Mouse (Mus musculus) olfactory bulb, adult 2 months (tissue): ENCODE results near the gene Sacm1l. TPM values are rescaled to one million over a fixed set of nuclear protein-coding genes. Genes with fewer than 3 reads are reported as not detected.

Experiments used
- H3K27ac ChIP-seq: fragments of 200-500 bp; 2 replicates; pipeline ENCODE4 v1.5.1; 2012; ENCODE audit warnings: low read depth, low read length; ENCODE audit not compliant: insufficient read depth
- H3K4me1 ChIP-seq: fragments of 200-500 bp; 2 replicates; pipeline ENCODE4 v1.6.1; 2012; ENCODE audit warnings: low read length; ENCODE audit not compliant: control insufficient read depth, insufficient read depth
- H3K4me3 ChIP-seq: fragments of 200-500 bp; 2 replicates; pipeline ENCODE4 v1.5.1; 2012; ENCODE audit warnings: mild to moderate bottlenecking, low read depth, low read length, moderate library complexity; ENCODE audit not compliant: insufficient read depth
- CTCF ChIP-seq: fragments of 200-500 bp; IDR thresholded peaks from 2 replicates; pipeline ENCODE4 v1.5.1; 2012; ENCODE audit warnings: low read depth, mild to moderate bottlenecking, low read length, moderate library complexity; ENCODE audit not compliant: insufficient read depth
- POLR2A ChIP-seq: fragments of 200-500 bp; IDR thresholded peaks from 2 replicates; pipeline ENCODE4 v1.6.1; 2012; ENCODE audit warnings: mild to moderate bottlenecking, low read depth, low read length, moderate library complexity; ENCODE audit not compliant: insufficient read depth
- WGBS: fragments of 180-500 bp; shearing (Covaris S2); methylation state at CpG from one replicate; pipeline ENCODE4 v1.1.7; 2018; 5-methylcytosine and 5-hydroxymethylcytosine counted together
- polyA plus RNA-seq: library from polyadenylated mRNA; stranded (reverse); fragments of >200 nt; gene quantifications from 2 replicates; pipeline ENCODE4 v1.2.4, GENCODE M21; 2012; ENCODE audit warnings: low replicate concordance; ENCODE audit not compliant: missing spikeins, insufficient read depth, insufficient read length

Gene Sacm1l
- polyA plus RNA-seq: not detected in 2 replicates

- Histone ChIP-seq H3K4me3 (peak within 1 kb of the TSS; percentile 97), H3K27ac (peak within 1 kb of the TSS; percentile 99), H3K4me1 (no peaks in the 10 kb centered on the region)
- TF ChIP-seq POLR2A: peak; percentile 61; the same call in 1 of the 2 replicates
- no peak for TF ChIP-seq CTCF
- under 1% methylated on average over 79 of the region's 79 CpGs for WGBS
These were observed at the start of gene Sacm1l for GRCm38 (mm10) chr9:123529392-123530157. Gene Sacm1l, plus strand, starts transcription at chr9:123529759.

GRCm38 (mm10) chr9:123479876-123480252, 49.7 kb upstream of the Sacm1l start:
- H3K27ac ChIP-seq: no peak overlapping the region
- H3K4me1 ChIP-seq: peaks cover 10% of the 10 kb centered on the region
- peak overlapping the region; percentile 58; the same call in 1 of the 2 replicates for H3K4me3 ChIP-seq
- TF ChIP-seq POLR2A (no peak), CTCF (no peak)
- WGBS: 92% methylated on average over 8 of the region's 8 CpGs

GRCm38 (mm10) chr9:123480253-123480921, 49.2 kb upstream of the Sacm1l start:
- H3K27ac ChIP-seq: no peak overlapping the region
- H3K4me3 ChIP-seq: peak overlapping the region; percentile 58; the same call in 1 of the 2 replicates
- H3K4me1 ChIP-seq: peaks cover 10% of the 10 kb centered on the region
- WGBS: 78% methylated on average over 18 of the region's 18 CpGs
- no peak for TF ChIP-seq CTCF
- TF ChIP-seq POLR2A: no peak

DNA sequence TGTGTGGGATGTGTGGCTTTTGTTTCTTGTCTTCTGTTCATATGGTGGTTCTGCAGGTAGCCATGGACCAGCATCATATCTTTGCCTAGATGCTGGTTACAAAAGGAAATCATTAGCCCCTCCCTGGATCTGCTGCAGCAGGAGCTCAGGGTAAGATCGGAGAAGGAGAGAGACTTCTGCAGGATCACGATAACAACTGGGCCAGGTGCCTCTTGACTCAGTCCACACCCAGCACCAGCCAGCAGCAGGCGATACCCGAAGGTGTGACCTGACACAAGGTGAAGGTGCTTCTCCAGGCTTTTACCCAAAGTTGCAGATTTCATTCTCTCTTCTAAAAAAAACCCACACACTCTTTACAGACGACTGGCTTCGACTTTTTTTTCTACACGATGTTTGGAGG, 48.4 kb upstream of the Sacm1l start:
- peaks cover 10% of the 10 kb centered on the region for H3K4me1 ChIP-seq
- TF ChIP-seq CTCF (no peak), POLR2A (no peak)
- WGBS: 54% methylated on average over 7 of the region's 7 CpGs
- H3K4me3 ChIP-seq: no peak overlapping the region
- no peak overlapping the region for H3K27ac ChIP-seq

DNA sequence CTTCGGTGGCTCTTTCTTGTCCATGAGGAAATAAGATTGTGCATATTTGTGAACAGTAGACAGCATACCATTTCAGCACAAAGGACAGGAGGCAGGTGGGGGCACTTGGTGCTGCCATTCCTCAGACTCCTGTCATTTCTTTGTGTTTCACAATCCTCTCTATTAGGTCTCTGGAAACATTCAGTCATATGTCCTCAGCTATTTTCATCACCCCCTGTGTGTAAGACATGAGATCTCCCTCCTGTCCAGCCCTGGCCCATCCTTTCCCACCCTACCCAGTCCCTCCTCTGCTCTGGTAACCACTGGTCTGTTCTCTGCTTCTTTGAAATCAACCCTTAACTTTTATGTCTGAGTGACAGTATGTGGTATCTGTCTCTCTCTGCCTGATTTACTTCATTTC, 46.0 kb upstream of the Sacm1l start:
- TF ChIP-seq POLR2A: no peak
- no peak for TF ChIP-seq CTCF
- no peak overlapping the region for H3K4me3 ChIP-seq
- H3K27ac ChIP-seq: no peak overlapping the region
- 86% methylated on average over 1 of the region's 1 CpGs for WGBS
- H3K4me1 ChIP-seq: peaks cover 10% of the 10 kb centered on the region; the same call in 1 of the 2 replicates

DNA sequence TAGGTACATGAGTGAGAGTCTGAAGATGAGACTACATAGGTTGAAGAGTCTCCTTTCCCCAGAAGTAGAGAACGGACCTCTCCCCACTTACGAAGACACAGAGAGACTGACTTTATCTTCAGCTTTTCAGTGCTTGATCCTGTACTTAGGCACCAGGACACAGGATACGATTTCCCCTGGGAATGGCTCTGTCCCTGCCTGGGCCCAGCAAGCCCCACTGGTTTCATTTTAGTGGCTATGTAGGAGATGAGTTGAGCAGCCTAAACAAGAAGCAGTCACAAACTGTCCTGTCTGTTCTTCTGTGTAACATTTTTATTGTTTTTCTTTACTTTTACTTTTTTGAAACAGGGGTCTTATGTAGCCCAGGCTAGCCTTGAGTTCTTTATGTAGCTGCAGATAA, 44.7 kb upstream of the Sacm1l start:
- Histone ChIP-seq H3K4me1 (peaks cover 5% of the 10 kb centered on the region; the same call in 1 of the 2 replicates), H3K4me3 (no peak overlapping the region), H3K27ac (no peak overlapping the region)
- TF ChIP-seq POLR2A (no peak), CTCF (no peak)
- WGBS: 96% methylated on average over 3 of the region's 3 CpGs

- no peak overlapping the region for H3K27ac ChIP-seq
- H3K4me1 ChIP-seq: peaks cover 5% of the 10 kb centered on the region; the same call in 1 of the 2 replicates
- 89% methylated on average over 4 of the region's 4 CpGs for WGBS
- H3K4me3 ChIP-seq: no peak overlapping the region
- no peak for TF ChIP-seq POLR2A
- no peak for TF ChIP-seq CTCF
These were observed 44.0 kb upstream of the Sacm1l start for GRCm38 (mm10) chr9:123485561-123485960.

DNA sequence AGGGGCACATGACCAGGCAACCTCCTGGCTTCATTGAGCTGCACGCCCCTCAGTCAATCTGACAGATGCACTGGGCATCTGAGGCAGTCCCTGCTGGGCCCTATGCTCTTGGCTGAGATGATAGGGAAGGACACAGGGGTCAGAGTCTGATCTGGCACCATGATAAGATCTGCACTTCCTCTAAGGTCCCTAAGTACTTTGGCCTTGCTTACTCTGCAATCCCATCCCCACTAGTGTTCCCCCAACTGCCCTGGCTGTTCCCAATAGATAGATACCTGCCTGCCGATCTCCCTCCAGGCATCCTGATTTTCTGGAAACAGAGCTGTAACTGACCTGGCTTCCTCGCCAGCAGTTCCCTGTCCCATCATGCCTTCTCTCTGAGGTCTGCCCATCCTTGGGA, 42.9 kb upstream of the Sacm1l start:
- Histone ChIP-seq H3K4me3 (no peak overlapping the region), H3K27ac (no peak overlapping the region), H3K4me1 (peaks cover 5% of the 10 kb centered on the region; the same call in 1 of the 2 replicates)
- TF ChIP-seq CTCF: no peak
- no peak for TF ChIP-seq POLR2A
- 88% methylated on average over 3 of the region's 3 CpGs for WGBS

- Histone ChIP-seq H3K27ac (no peak overlapping the region), H3K4me1 (peaks cover 5% of the 10 kb centered on the region), H3K4me3 (no peak overlapping the region)
- TF ChIP-seq CTCF: no peak
- no peak for TF ChIP-seq POLR2A
- WGBS: 75% methylated on average over 2 of the region's 2 CpGs
These were observed 40.5 kb upstream of the Sacm1l start for GRCm38 (mm10) chr9:123489073-123489472.
